Mouse (Mus musculus) cortical plate, adult 2 months (tissue): ENCODE data around the gene Erf.

Experiments
- CTCF ChIP-seq: fragments of 200-500 bp; IDR thresholded peaks from 2 replicates; pipeline ENCODE4 v1.5.1; 2011; ENCODE audit warnings: mild to moderate bottlenecking, control low read depth, low read length; ENCODE audit not compliant: insufficient read depth; ENCODE audit errors: extremely low read depth
- POLR2A ChIP-seq: fragments of 200-500 bp; IDR thresholded peaks from 2 replicates; pipeline ENCODE4 v1.6.1; 2011; ENCODE audit warnings: mild to moderate bottlenecking, low read length, control low read depth; ENCODE audit not compliant: insufficient read depth; ENCODE audit errors: extremely low read depth

GRCm38 (mm10) chr7:25247498-25247897 is 3.1 kb downstream of the Erf start:
- TF ChIP-seq CTCF = no peak
- no peak for TF ChIP-seq POLR2A
